Mouse (Mus musculus): ENCODE measurements around the gene Nudt3. TPM values are rescaled to one million over a fixed set of nuclear protein-coding genes. Genes with fewer than 3 reads are reported as not detected.

Nudt3 gene
- polyA plus RNA-seq, 1 experiment, result 59.8 TPM

DNA sequence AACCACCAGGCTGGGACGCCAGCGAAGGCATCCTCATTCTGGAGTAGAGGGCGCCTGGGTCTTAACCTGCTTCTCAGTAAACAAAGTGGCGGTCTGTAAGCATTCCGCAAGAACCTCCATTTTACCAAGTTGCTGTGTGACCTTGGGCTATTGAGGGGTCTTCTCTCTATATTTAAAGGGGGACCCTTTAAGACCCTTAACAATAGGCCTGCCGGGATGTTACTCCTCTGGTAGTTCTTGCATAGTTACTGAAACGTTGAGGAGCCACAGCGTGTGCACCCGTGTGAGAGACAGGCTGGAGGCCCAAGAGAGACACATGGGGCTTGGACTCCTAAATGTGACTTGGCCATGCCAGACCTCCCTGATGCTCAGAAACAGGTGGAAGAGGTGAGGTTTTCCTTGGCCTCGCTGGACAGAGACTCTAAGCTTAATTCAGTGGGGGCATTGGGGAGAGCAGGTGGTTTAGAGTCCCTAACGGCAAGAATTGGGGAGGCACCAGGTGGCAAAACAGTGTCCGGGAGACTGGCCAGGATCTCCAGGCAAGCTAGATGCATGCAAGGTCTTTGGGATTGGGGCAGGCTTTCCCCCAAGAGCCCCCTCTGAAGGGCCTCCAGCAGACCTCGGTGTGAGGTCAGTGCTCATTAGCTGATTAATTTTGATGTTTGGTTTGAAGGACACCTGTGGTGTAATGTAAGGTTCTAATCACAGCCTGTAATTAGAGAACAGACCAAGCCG, 65.2 kb downstream of the Nudt3 start:
- no peaks in the 10 kb centered on the region for H3K27me3 ChIP-seq (ENCODE audit: control insufficient read depth, insufficient read depth, low read length)
- no peak for TF ChIP-seq CTCF (IDR thresholded peaks at IDR 0.05; ENCODE audit: control insufficient read depth, insufficient read depth, insufficient replicate concordance, low read depth, low read length)

DNA sequence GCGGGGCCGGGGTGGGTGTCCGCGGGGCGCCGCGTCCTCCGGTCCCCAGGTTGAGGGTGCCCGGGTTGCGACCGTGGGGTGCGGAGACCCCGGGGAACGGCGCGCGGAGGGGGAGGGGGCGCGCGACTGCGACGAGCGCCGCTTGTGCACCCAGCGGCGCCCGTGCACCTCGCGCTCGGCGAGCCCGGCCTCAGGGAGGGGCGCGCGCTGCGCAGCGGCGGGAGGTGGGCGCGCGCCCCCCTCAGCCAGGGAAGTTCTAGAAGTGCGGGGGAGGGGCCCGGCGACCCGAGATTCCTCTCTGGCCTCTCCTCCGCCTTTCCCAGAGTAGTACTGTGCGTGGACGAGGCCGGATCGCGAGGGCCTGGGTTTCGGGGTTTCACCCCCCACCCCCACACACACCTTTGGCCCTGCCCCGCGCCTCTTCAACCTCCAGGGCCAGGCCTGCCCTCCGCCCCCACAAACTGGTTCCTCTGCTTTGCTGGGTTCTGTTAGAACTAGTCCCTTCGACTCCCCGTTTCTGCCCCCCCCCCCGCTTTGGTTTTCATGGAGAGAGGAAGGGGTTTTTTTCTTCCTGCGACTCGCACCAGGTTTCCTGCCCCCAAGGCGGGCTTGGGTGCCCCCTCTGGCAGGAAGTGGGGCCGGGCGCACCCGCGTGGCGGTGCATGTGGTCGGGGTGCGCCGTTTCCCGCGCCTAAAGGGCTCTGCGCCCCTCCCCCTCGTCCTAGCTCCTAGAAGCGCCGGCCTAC, 65.9 kb downstream of the Nudt3 start:
- Histone ChIP-seq H3K27ac (ENCODE audit: control insufficient read depth, insufficient read depth, low read depth, low read length) (peak overlapping the region; percentile 1; the same call in 1 of the 2 replicates), H3K4me1 (ENCODE audit: control insufficient read depth, insufficient read depth, low read length) (peaks cover 27% of the 10 kb centered on the region), H3K4me3 (ENCODE audit: control insufficient read depth, low read depth, low read length) (peak overlapping the region; percentile 82), H3K27me3 (ENCODE audit: control insufficient read depth, insufficient read depth, low read length) (no peaks in the 10 kb centered on the region), H3K36me3 (ENCODE audit: control insufficient read depth, insufficient read depth, low read length) (no peaks in the 10 kb centered on the region; the same call in 1 of the 2 replicates)
- no peak for TF ChIP-seq POLR2A (IDR thresholded peaks at IDR 0.05; ENCODE audit: control insufficient read depth, low read depth, low read length)
- no peak for TF ChIP-seq CTCF (IDR thresholded peaks at IDR 0.05; ENCODE audit: control insufficient read depth, insufficient read depth, insufficient replicate concordance, low read depth, low read length)

More for the DNA sequence above, 65.2 kb downstream of the Nudt3 start:
- H3K27ac ChIP-seq (ENCODE audit: control insufficient read depth, insufficient read depth, low read depth, low read length), result 0 out of 2 replicates have a peak overlapping the region, but pooled peaks have one; percentile 1
- no peaks in the 10 kb centered on the region; the same call in 1 of the 2 replicates for H3K36me3 ChIP-seq (ENCODE audit: control insufficient read depth, insufficient read depth, low read length)
- H3K4me3 ChIP-seq (ENCODE audit: control insufficient read depth, low read depth, low read length), result no peak overlapping the region; the same call in 1 of the 2 replicates
- peaks cover 27% of the 10 kb centered on the region for H3K4me1 ChIP-seq (ENCODE audit: control insufficient read depth, insufficient read depth, low read length)

DNA sequence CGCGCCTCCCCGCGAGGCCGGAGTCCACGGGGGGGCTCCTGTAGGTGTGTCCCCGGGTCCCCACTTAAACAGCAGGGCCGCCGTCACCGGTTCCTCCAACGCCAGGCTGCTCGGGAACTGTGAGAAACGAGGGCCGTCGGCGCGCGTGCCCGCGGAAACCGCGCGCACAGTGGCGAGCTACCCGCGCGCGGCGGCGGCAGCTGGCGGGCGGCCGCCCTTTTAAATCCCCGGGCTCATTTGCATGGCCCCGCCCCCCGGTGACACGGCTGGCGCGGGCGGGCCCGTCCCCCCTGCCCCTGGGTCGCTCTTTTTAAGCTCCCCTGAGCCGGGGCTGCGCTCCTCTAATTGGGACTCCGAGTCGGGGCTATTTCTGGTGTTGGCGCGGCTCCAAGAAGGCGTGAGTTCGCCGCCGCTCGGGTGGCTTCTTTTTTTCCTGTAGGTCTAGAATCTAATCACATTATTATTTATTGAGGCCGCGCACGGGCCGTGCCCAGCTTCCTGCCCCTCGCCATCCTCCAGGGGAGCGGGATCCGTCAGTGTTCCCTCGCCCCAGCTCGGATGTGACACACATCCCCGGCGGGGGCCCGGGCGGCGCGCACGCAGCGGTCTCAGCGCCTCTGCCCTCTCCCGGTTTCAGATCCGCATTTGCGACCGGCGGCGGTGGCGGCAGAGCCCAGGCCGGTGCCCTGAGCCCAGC, 66.8 kb downstream of the Nudt3 start, which contains the start of gene Hmga1:
Gene Hmga1, plus strand, starts transcription at position 183 of the 697 bp plus-strand sequence.
- Histone ChIP-seq H3K27me3 (ENCODE audit: control insufficient read depth, insufficient read depth, low read length) (no peaks in the 10 kb centered on the region), H3K4me1 (ENCODE audit: control insufficient read depth, insufficient read depth, low read length) (peaks cover 23% of the 10 kb centered on the region), H3K36me3 (ENCODE audit: control insufficient read depth, insufficient read depth, low read length) (no peaks in the 10 kb centered on the region; the same call in 1 of the 2 replicates), H3K27ac (ENCODE audit: control insufficient read depth, insufficient read depth, low read depth, low read length) (peak within 1 kb of the TSS; percentile 79), H3K4me3 (ENCODE audit: control insufficient read depth, low read depth, low read length) (peak within 1 kb of the TSS; percentile 82)
- TF ChIP-seq CTCF (IDR thresholded peaks at IDR 0.05; ENCODE audit: control insufficient read depth, insufficient read depth, insufficient replicate concordance, low read depth, low read length) (no peak), POLR2A (IDR thresholded peaks at IDR 0.05; ENCODE audit: control insufficient read depth, low read depth, low read length) (peak; percentile 83)

DNA sequence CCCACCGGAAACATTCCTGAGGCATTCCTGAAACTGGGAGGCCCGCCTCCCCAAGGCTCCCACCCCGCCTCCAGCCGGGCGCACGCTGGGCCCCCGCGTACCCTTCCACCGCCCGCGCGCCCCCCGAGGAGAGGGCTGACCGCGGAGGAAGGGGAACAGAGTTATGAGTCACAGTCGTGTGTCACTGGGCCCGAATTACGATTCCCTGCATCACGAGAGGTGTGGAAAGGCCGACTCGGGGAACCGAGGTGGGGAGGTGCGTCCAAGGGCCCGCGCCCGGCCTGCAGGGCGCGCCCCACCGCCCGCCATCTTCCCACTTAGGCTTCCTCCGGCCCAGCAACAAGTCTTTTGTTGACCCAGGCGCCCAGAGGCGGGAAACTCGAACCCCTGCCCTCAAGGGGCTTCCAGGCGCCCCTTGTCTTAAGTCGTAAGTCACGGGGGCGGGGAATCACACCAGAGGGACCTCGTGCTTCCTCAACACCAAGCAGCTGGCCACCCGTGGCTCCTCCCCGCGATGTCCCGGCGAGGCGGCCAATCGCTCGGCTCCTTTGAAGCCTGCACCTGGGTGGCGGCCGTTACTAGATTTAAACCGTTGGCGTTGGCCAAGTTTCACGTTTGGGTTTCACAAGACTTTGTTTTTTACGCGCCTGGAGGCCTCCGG, 67.7 kb downstream of the Nudt3 start:
- H3K4me1 ChIP-seq (ENCODE audit: control insufficient read depth, insufficient read depth, low read length), result peaks cover 23% of the 10 kb centered on the region
- no peaks in the 10 kb centered on the region for H3K27me3 ChIP-seq (ENCODE audit: control insufficient read depth, insufficient read depth, low read length)
- no peaks in the 10 kb centered on the region; the same call in 1 of the 2 replicates for H3K36me3 ChIP-seq (ENCODE audit: control insufficient read depth, insufficient read depth, low read length)
- peak overlapping the region; percentile 79 for H3K27ac ChIP-seq (ENCODE audit: control insufficient read depth, insufficient read depth, low read depth, low read length)
- TF ChIP-seq POLR2A (IDR thresholded peaks at IDR 0.05; ENCODE audit: control insufficient read depth, low read depth, low read length) (no peak), CTCF (IDR thresholded peaks at IDR 0.05; ENCODE audit: control insufficient read depth, insufficient read depth, insufficient replicate concordance, low read depth, low read length) (no peak)
- H3K4me3 ChIP-seq (ENCODE audit: control insufficient read depth, low read depth, low read length), result peak overlapping the region; percentile 82

DNA sequence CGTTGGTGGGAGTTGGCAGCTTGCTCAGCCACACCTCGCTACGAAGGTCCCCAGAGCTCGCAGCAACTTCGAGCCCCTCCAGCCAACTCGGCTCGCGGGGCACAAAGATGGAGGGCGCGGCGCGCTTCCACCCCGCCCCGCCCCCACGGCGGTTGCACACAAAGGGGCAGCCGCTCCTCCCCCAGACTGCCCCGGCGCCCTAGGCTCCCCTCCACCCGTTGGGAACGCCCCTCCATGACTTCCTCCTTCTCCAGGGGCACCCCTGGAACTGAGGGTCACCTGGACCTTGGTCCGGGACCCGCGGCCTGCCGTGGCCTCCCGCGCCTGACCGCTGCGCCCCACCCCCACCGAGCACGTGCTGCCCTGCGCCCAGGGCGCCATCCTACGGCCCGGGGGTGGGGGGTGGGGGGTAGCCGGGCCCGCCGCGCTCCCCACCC, 68.2 kb downstream of the Nudt3 start:
- Histone ChIP-seq H3K27ac (ENCODE audit: control insufficient read depth, insufficient read depth, low read depth, low read length) (peak overlapping the region; percentile 95), H3K4me1 (ENCODE audit: control insufficient read depth, insufficient read depth, low read length) (peaks cover 23% of the 10 kb centered on the region)
- no peak for TF ChIP-seq CTCF (IDR thresholded peaks at IDR 0.05; ENCODE audit: control insufficient read depth, insufficient read depth, insufficient replicate concordance, low read depth, low read length)
- TF ChIP-seq POLR2A (IDR thresholded peaks at IDR 0.05; ENCODE audit: control insufficient read depth, low read depth, low read length), result peak; percentile 30; the same call in 1 of the 2 replicates

DNA sequence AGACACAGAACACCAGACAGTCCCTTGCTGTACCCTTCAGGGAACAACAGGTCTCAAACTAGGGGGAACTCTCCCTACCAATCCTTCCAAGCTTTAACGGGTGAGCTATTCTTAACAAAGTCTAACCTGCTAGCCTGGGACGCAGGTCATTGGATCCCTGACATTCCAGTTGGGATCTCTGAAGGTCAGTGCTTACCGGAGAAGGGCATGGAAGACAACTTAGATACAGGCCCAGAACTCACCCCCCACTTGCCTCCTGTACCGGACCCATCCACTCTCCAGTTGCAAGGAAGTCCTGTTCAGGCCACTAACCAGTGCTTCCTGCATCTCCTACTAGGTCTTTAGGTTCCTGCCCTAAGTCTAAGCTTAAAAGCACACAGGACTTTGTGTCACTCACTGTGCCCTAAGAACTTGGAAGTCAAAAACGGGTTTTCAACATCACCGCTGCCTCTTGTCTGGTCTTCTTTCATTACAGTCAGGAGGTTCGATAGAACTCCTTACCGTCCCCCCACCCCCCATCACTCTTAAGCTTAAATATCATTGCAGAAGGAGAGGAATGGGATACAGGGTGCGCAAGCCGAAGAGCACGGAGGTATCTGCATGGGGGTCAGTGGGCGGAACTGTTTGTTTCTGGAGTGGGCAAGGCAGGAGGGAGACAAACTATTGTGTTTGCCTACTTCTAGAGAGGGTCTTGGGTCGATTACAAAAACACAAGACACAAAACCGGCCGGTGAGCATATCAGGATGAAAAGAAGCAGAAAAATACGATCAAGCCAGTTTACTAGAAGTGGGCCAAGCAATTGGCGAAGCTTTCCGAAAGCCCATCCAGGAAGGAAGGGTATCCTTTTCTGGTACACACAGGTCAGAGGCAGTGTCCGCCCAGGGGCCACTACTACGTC, 69.0 kb downstream of the Nudt3 start:
- Histone ChIP-seq H3K36me3 (ENCODE audit: control insufficient read depth, insufficient read depth, low read length) (no peaks in the 10 kb centered on the region), H3K27ac (ENCODE audit: control insufficient read depth, insufficient read depth, low read depth, low read length) (peak overlapping the region; percentile 95), H3K4me1 (ENCODE audit: control insufficient read depth, insufficient read depth, low read length) (peaks cover 23% of the 10 kb centered on the region), H3K27me3 (ENCODE audit: control insufficient read depth, insufficient read depth, low read length) (no peaks in the 10 kb centered on the region), H3K4me3 (ENCODE audit: control insufficient read depth, low read depth, low read length) (peak overlapping the region; percentile 82)
- no peak; the same call in 1 of the 2 replicates for TF ChIP-seq POLR2A (IDR thresholded peaks at IDR 0.05; ENCODE audit: control insufficient read depth, low read depth, low read length)
- TF ChIP-seq CTCF (IDR thresholded peaks at IDR 0.05; ENCODE audit: control insufficient read depth, insufficient read depth, insufficient replicate concordance, low read depth, low read length), result no peak

More for the DNA sequence above, 68.2 kb downstream of the Nudt3 start:
- no peaks in the 10 kb centered on the region for H3K27me3 ChIP-seq (ENCODE audit: control insufficient read depth, insufficient read depth, low read length)
- peak overlapping the region; percentile 82 for H3K4me3 ChIP-seq (ENCODE audit: control insufficient read depth, low read depth, low read length)
- H3K36me3 ChIP-seq (ENCODE audit: control insufficient read depth, insufficient read depth, low read length), result no peaks in the 10 kb centered on the region; the same call in 1 of the 2 replicates
